Mouse (Mus musculus) liver, postnatal 0 days (tissue): Measurements from ENCODE around the gene Ddc.

Experiments
- CTCF ChIP-seq: sonication (generic); IDR thresholded peaks from 2 replicates; pipeline ENCODE4 v1.5.1; 2016; ENCODE audit warnings: antibody characterized with exemption, low read depth
- EP300 ChIP-seq: IDR thresholded peaks from 2 replicates; pipeline ENCODE4 v1.6.1; 2016; ENCODE audit warnings: antibody characterized with exemption, low read depth, mild to moderate bottlenecking

GRCm38 (mm10) chr11:11871197-11871813 lies 26.6 kb downstream of the Ddc start:
- TF ChIP-seq CTCF (no peak), EP300 (no peak)
